Mouse (Mus musculus) CH12.LX (cell line): ENCODE measurements around the gene Rab11fip3. TPM values are rescaled to one million over a fixed set of nuclear protein-coding genes. Genes with fewer than 3 reads are reported as not detected.

Experiments
- DNase-seq: peaks from one replicate; pipeline ENCODE4 v3.0.0-alpha.2; 2013; ENCODE audit errors: extremely low read depth
- H3K27ac ChIP-seq: 2 replicates; pipeline ENCODE4 v1.5.1; 2012; ENCODE audit warnings: low read depth, mild to moderate bottlenecking, control low read depth, moderate library complexity; ENCODE audit not compliant: insufficient read depth
- H3K27me3 ChIP-seq: replicated peaks from 2 replicates; pipeline ENCODE3; 2012; ENCODE audit warnings: inconsistent platforms
- H3K36me3 ChIP-seq, 2 experiments: replicated peaks in 1 of 2; 2 replicates each; pipeline versions ENCODE3 to v1.6.1; 2012; ENCODE audit warnings: inconsistent platforms in 1 of 2, low read length in 1 of 2, mild to moderate bottlenecking in 1 of 2, mixed read lengths in 1 of 2, moderate library complexity in 1 of 2; ENCODE audit not compliant: control insufficient read depth in 1 of 2, insufficient read depth in 1 of 2
- H3K4me1 ChIP-seq, 2 experiments: 2 replicates each; pipeline ENCODE4 v1.6.1; 2012; ENCODE audit warnings: inconsistent platforms in 1 of 2, moderate library complexity in 1 of 2; ENCODE audit not compliant: insufficient read depth in 2 of 2, control insufficient read depth in 1 of 2
- H3K4me2 ChIP-seq: 2 replicates; pipeline ENCODE4 v1.6.1; 2012; ENCODE audit warnings: low read depth, mild to moderate bottlenecking, control low read depth; ENCODE audit not compliant: poor library complexity, insufficient read depth, severe bottlenecking
- H3K4me3 ChIP-seq, 3 experiments: fragments of 150-350 bp in 1 of 3; sonication (generic) in 1 of 3; replicated peaks in 1 of 3; 2 replicates each; pipeline versions ENCODE3 to v1.5.1; 2011 to 2012; ENCODE audit warnings: low read depth in 2 of 3, low read length in 2 of 3, mild to moderate bottlenecking in 2 of 3, moderate library complexity in 2 of 3, control low read depth in 1 of 3, improper control_type of control experiment in 1 of 3, inconsistent platforms in 1 of 3, mixed read lengths in 1 of 3; ENCODE audit not compliant: poor library complexity in 1 of 3
- H3K79me2 ChIP-seq: replicated peaks from 2 replicates; pipeline ENCODE4 v1.6.1; 2012; ENCODE audit warnings: mild to moderate bottlenecking, moderate library complexity; ENCODE audit not compliant: control insufficient read depth, poor library complexity, insufficient read depth, severe bottlenecking; ENCODE audit errors: extremely low read depth
- H3K9ac ChIP-seq: 2 replicates; pipeline ENCODE4 v1.6.1; 2012; ENCODE audit warnings: low read depth, mild to moderate bottlenecking, control low read depth, moderate library complexity; ENCODE audit not compliant: insufficient read depth
- H3K9me3 ChIP-seq: replicated peaks from 2 replicates; pipeline ENCODE3; 2012; ENCODE audit warnings: low read length, inconsistent platforms, mixed read lengths
- BHLHE40 ChIP-seq: IDR thresholded peaks from 2 replicates; pipeline ENCODE4 v1.6.1; 2011; ENCODE audit warnings: mild to moderate bottlenecking, low read depth, low read length, improper control_type of control experiment
- CHD2 ChIP-seq: IDR thresholded peaks from 2 replicates; pipeline ENCODE4 v1.6.1; 2011; ENCODE audit warnings: low read length, improper control_type of control experiment
- CTCF ChIP-seq, 2 experiments: IDR thresholded peaks in 1 of 2; conservative IDR thresholded peaks in 1 of 2; 2 replicates each; pipeline ENCODE4 v1.5.1; 2011 to 2012; ENCODE audit warnings: low read depth in 2 of 2, low read length in 2 of 2, improper control_type of control experiment in 1 of 2, inconsistent platforms in 1 of 2, mild to moderate bottlenecking in 1 of 2, moderate library complexity in 1 of 2
- ELF1 ChIP-seq: IDR thresholded peaks from 2 replicates; pipeline ENCODE4 v1.6.1; 2014; ENCODE audit warnings: low read depth, mild to moderate bottlenecking, inconsistent platforms, low read length, improper control_type of control experiment
- ETS1 ChIP-seq: conservative IDR thresholded peaks from 2 replicates; pipeline ENCODE4 v1.6.1; 2012; ENCODE audit warnings: low read depth, mild to moderate bottlenecking, inconsistent platforms, low read length, improper control_type of control experiment, moderate library complexity
- HCFC1 ChIP-seq: IDR thresholded peaks from 2 replicates; pipeline ENCODE4 v1.6.1; 2012; ENCODE audit warnings: low read depth, mild to moderate bottlenecking, inconsistent platforms, low read length, improper control_type of control experiment
- JUN ChIP-seq: IDR thresholded peaks from 2 replicates; pipeline ENCODE4 v1.6.1; 2011; ENCODE audit warnings: low read depth, mild to moderate bottlenecking, low read length, improper control_type of control experiment, moderate library complexity; ENCODE audit not compliant: insufficient read depth
- KAT2A ChIP-seq: IDR thresholded peaks from 2 replicates; pipeline ENCODE4 v1.6.1; 2012; ENCODE audit warnings: low read length, improper control_type of control experiment, inconsistent platforms; ENCODE audit not compliant: insufficient replicate concordance
- MAFK ChIP-seq: IDR thresholded peaks from 2 replicates; pipeline ENCODE4 v1.6.1; 2011; ENCODE audit warnings: low read length, improper control_type of control experiment; ENCODE audit not compliant: insufficient replicate concordance
- MAZ ChIP-seq: IDR thresholded peaks from 2 replicates; pipeline ENCODE4 v1.6.1; 2012; ENCODE audit warnings: low read depth, mild to moderate bottlenecking, inconsistent platforms, low read length, improper control_type of control experiment, moderate library complexity
- MXI1 ChIP-seq: IDR thresholded peaks from 2 replicates; pipeline ENCODE4 v1.6.1; 2011; ENCODE audit warnings: mild to moderate bottlenecking, low read depth, low read length, improper control_type of control experiment
- NELFE ChIP-seq: IDR thresholded peaks from 2 replicates; pipeline ENCODE4 v1.6.1; 2011; ENCODE audit warnings: low read depth, low read length, improper control_type of control experiment
- NRF1 ChIP-seq: IDR thresholded peaks from 2 replicates; pipeline ENCODE4 v1.6.1; 2014; ENCODE audit warnings: low read depth, mild to moderate bottlenecking, inconsistent platforms, low read length, improper control_type of control experiment, moderate library complexity
- PAX5 ChIP-seq: IDR thresholded peaks from 2 replicates; pipeline ENCODE4 v1.6.1; 2012; ENCODE audit warnings: low read length, inconsistent platforms, mixed read lengths
- POLR2A ChIP-seq: IDR thresholded peaks from 2 replicates; pipeline ENCODE4 v1.6.1; 2011; ENCODE audit warnings: low read depth, mild to moderate bottlenecking, improper control_type of control experiment, low read length
- POLR2AphosphoS2 ChIP-seq: IDR thresholded peaks from 2 replicates; pipeline ENCODE4 v1.6.1; 2011; ENCODE audit warnings: low read depth, low read length, improper control_type of control experiment
- RAD21 ChIP-seq: IDR thresholded peaks from 2 replicates; pipeline ENCODE4 v1.6.1; 2011; ENCODE audit warnings: low read depth, mild to moderate bottlenecking, low read length, improper control_type of control experiment, moderate library complexity
- SMC3 ChIP-seq: IDR thresholded peaks from 2 replicates; pipeline ENCODE4 v1.6.1; 2011; ENCODE audit warnings: low read depth, low read length, improper control_type of control experiment
- TCF12 ChIP-seq: IDR thresholded peaks from 2 replicates; pipeline ENCODE4 v1.6.1; 2014; ENCODE audit warnings: low read depth, mild to moderate bottlenecking, inconsistent platforms, low read length, improper control_type of control experiment
- UBTF ChIP-seq: IDR thresholded peaks from 2 replicates; pipeline ENCODE4 v1.6.1; 2012; ENCODE audit warnings: low read depth, mild to moderate bottlenecking, inconsistent platforms, low read length, improper control_type of control experiment, moderate library complexity
- USF1 ChIP-seq: IDR thresholded peaks from 2 replicates; pipeline ENCODE4 v1.6.1; 2014; ENCODE audit warnings: low read depth, mild to moderate bottlenecking, inconsistent platforms, low read length, improper control_type of control experiment
- USF2 ChIP-seq: conservative IDR thresholded peaks from 2 replicates; pipeline ENCODE4 v1.6.1; 2011; ENCODE audit warnings: low read depth, low read length, improper control_type of control experiment
- ZKSCAN1 ChIP-seq: IDR thresholded peaks from 2 replicates; pipeline ENCODE4 v1.6.1; 2012; ENCODE audit warnings: low read depth, inconsistent platforms, low read length, improper control_type of control experiment, borderline replicate concordance
- dilution Hi-C: fragments of 300-500 bp; cut with MboI; formaldehyde crosslinking; loops from 2 replicates; pipeline ENCODE4 v1.14.3; 2020; ENCODE audit warnings: low sequenced_read_pairs; ENCODE audit not compliant: extremely low pct_unique_long_range_greater_than_20kb, extremely low pct_ligation_motif_present
- in situ Hi-C: fragments of 300-500 bp; cut with MboI; formaldehyde crosslinking; loops from 3 replicates; pipeline ENCODE4 v1.14.3; 2019; ENCODE audit warnings: low sequenced_read_pairs, low pct_ligation_motif_present, low pct_unique_long_range_greater_than_20kb, mixed read lengths
- polyA plus RNA-seq: library from polyadenylated mRNA; unstranded; fragments of >175 nt; gene quantifications from 2 replicates; pipeline ENCODE4 v1.2.1, GENCODE M21; 2012; ENCODE audit warnings: low read depth; ENCODE audit not compliant: insufficient read length
- total RNA-seq, 2 experiments: library from RNA; depleted of rRNA; stranded (reverse); fragments of 300-350 nt in 1 of 2; fragments of >200 nt in 1 of 2; gene quantifications; 2 replicates each; pipeline ENCODE4 v1.2.3; 2012 to 2014

Gene Rab11fip3
- total and polyA plus RNA-seq, 3 experiments, result 3.5 to 7.6 (median 4.6) TPM

GRCm38 (mm10) chr17:26116503-26117258 lies 47.3 kb upstream of the Rab11fip3 start:
- H3K27ac ChIP-seq, result no peak overlapping the region
- H3K36me3 ChIP-seq, result peaks cover 0 to 4% of the 10 kb centered on the region in 2 experiments
- no peak overlapping the region for H3K4me2 ChIP-seq
- DNase-seq, result no peak
- no peaks in the 10 kb centered on the region for H3K79me2 ChIP-seq
- peaks cover 16 to 36% of the 10 kb centered on the region in 2 experiments for H3K4me1 ChIP-seq
- TF ChIP-seq BHLHE40, result no peak
- TF ChIP-seq ELF1, result no peak
- no peak for TF ChIP-seq NRF1
- no peak for TF ChIP-seq USF1
- no peak for TF ChIP-seq USF2
- no peak for TF ChIP-seq ETS1
- no peak for TF ChIP-seq PAX5
- no peak for TF ChIP-seq POLR2A
- no peak for TF ChIP-seq ZKSCAN1
- TF ChIP-seq TCF12, result no peak
- no peak for TF ChIP-seq POLR2AphosphoS2
- no peak for TF ChIP-seq NELFE
- TF ChIP-seq RAD21, result no peak
- in situ Hi-C loops, result no loop called here
- no peak overlapping the region for H3K4me3 ChIP-seq
- no peak overlapping the region for H3K9ac ChIP-seq
- H3K27me3 ChIP-seq, result peaks cover 61% of the 10 kb centered on the region
- dilution Hi-C loops, result no loop called here
- no peaks in the 10 kb centered on the region for H3K9me3 ChIP-seq

DNA sequence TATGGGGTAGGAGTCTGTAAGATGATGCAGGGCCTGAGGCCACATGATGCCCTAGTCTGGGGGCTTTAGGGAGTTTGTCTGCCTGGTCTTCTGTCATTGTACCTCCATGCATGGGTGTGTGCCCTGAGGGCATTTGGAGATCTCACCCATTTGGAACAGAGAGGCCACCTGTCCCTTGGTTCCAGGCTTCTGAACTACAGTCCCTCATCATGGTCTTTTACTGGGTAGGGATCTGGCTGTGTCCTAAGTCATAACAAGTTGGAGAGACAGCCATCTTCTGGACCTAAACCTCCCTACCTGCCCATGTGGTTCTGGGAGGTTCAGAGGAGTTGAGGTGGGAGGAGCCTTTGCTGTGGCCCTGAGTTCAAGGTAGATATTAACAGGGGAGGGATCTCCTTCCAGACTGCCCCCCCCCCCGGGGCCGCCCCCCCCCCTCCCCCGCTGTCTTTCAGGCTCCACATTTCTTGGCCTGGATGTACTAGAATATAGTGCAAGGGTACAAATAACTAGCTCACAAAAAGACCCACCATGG lies 46.7 kb upstream of the Rab11fip3 start:
- Histone ChIP-seq H3K4me3 (no peak overlapping the region), H3K36me3 (no peaks in the 10 kb centered on the region), H3K4me1 (peaks cover 15 to 36% of the 10 kb centered on the region in 2 experiments), H3K27me3 (peaks cover 68% of the 10 kb centered on the region)
- no peak for DNase-seq
- TF ChIP-seq TCF12 (no peak), CTCF (conservative IDR thresholded peaks at IDR 0.05 in 1 of 2, IDR thresholded peaks at IDR 0.05 in 1 of 2; ENCODE audit: low read depth in 2 of 2, low read length in 2 of 2) (no peak), MAFK (no peak), PAX5 (no peak), SMC3 (no peak), HCFC1 (no peak), ZKSCAN1 (no peak), UBTF (no peak), USF1 (no peak), MAZ (no peak), KAT2A (no peak), MXI1 (no peak), JUN (no peak), CHD2 (no peak)
- TF ChIP-seq, all 38 proteins: peak for 0
- dilution Hi-C loops (no loop called here), in situ Hi-C loops (no loop called here)
- Histone ChIP-seq H3K79me2 (no peaks in the 10 kb centered on the region), H3K4me2 (no peak overlapping the region), H3K9ac (no peak overlapping the region), H3K9me3 (no peaks in the 10 kb centered on the region), H3K27ac (no peak overlapping the region)
